Mouse (Mus musculus) testis, adult 2 months (tissue): ENCODE results near the gene Ccdc63. TPM values are rescaled to one million over a fixed set of nuclear protein-coding genes. Genes with fewer than 3 reads are reported as not detected.
A peak's percentile ranks its signal among the peaks of the same experiment; 100 is the strongest.
"Not testable (repeated sequence)": the region's sequence is repeated elsewhere in the genome, so short reads cannot be mapped to it uniquely, and the experiment has no call there.

Experiments used
- H3K27ac ChIP-seq: fragments of 200-500 bp; 2 replicates; pipeline ENCODE4 v1.5.1; 2012; ENCODE audit warnings: low read depth, low read length; ENCODE audit not compliant: control insufficient read depth, insufficient read depth
- H3K27me3 ChIP-seq: fragments of 200-500 bp; 2 replicates; pipeline ENCODE4 v1.6.1; 2012; ENCODE audit warnings: mild to moderate bottlenecking, low read length, moderate library complexity; ENCODE audit not compliant: control insufficient read depth, insufficient read depth
- H3K36me3 ChIP-seq: fragments of 200-500 bp; 2 replicates; pipeline ENCODE4 v1.6.1; 2012; ENCODE audit warnings: mild to moderate bottlenecking, low read length; ENCODE audit not compliant: control insufficient read depth, insufficient read depth
- H3K4me1 ChIP-seq: fragments of 200-500 bp; 2 replicates; pipeline ENCODE4 v1.6.1; 2012; ENCODE audit warnings: low read length; ENCODE audit not compliant: control insufficient read depth, insufficient read depth
- H3K4me3 ChIP-seq: fragments of 200-500 bp; 2 replicates; pipeline ENCODE4 v1.5.1; 2012; ENCODE audit warnings: low read depth, mild to moderate bottlenecking, low read length, moderate library complexity, mixed read lengths; ENCODE audit not compliant: control insufficient read depth
- CTCF ChIP-seq: fragments of 200-500 bp; IDR thresholded peaks from 2 replicates; pipeline ENCODE4 v1.5.1; 2012; ENCODE audit warnings: low read depth, mild to moderate bottlenecking, inconsistent platforms, low read length, moderate library complexity; ENCODE audit not compliant: control insufficient read depth, insufficient read depth, insufficient replicate concordance
- POLR2A ChIP-seq: fragments of 200-500 bp; IDR thresholded peaks from 2 replicates; pipeline ENCODE4 v1.6.1; 2012; ENCODE audit warnings: low read depth, mild to moderate bottlenecking, inconsistent platforms, low read length, moderate library complexity; ENCODE audit not compliant: control insufficient read depth
- polyA plus RNA-seq: library from polyadenylated mRNA; depleted of rRNA; stranded (reverse); fragments of >200 nt; gene quantifications from 2 replicates; pipeline ENCODE4 v1.2.3, GENCODE M21; 2012

The Ccdc63 gene
- polyA plus RNA-seq, 1 experiment = 288 TPM

GRCm38 (mm10) chr5:122146609-122147008 is 6.0 kb upstream of the Ccdc63 start:
- H3K27ac ChIP-seq = no peak overlapping the region
- TF ChIP-seq CTCF (no peak), POLR2A (no peak)
- H3K4me1 ChIP-seq = peaks cover 24% of the 10 kb centered on the region
- H3K36me3 ChIP-seq = no peaks in the 10 kb centered on the region
- no peaks in the 10 kb centered on the region for H3K27me3 ChIP-seq
- H3K4me3 ChIP-seq = no peak overlapping the region; the same call in 1 of the 2 replicates

- TF ChIP-seq CTCF = no peak
- no peak for TF ChIP-seq POLR2A
- Histone ChIP-seq H3K27ac (no peak overlapping the region), H3K4me1 (peaks cover 24% of the 10 kb centered on the region), H3K27me3 (no peaks in the 10 kb centered on the region), H3K4me3 (peak overlapping the region; percentile 0), H3K36me3 (no peaks in the 10 kb centered on the region)
These were observed 5.5 kb upstream of the Ccdc63 start for GRCm38 (mm10) chr5:122146056-122146580.

GRCm38 (mm10) chr5:122145381-122146055 is 4.9 kb upstream of the Ccdc63 start:
- Histone ChIP-seq H3K4me1 (peaks cover 24% of the 10 kb centered on the region), H3K27me3 (no peaks in the 10 kb centered on the region), H3K4me3 (peak overlapping the region; percentile 87), H3K27ac (peak overlapping the region; percentile 94), H3K36me3 (no peaks in the 10 kb centered on the region)
- no peak for TF ChIP-seq CTCF
- TF ChIP-seq POLR2A = 0 out of 2 replicates have a peak, but pooled peaks have one; percentile 37

GRCm38 (mm10) chr5:122144825-122145224 is 4.2 kb upstream of the Ccdc63 start:
- H3K4me1 ChIP-seq = peaks cover 24% of the 10 kb centered on the region
- H3K27me3 ChIP-seq = no peaks in the 10 kb centered on the region
- peak overlapping the region; percentile 94; the same call in 1 of the 2 replicates for H3K27ac ChIP-seq
- peak overlapping the region; percentile 87 for H3K4me3 ChIP-seq
- H3K36me3 ChIP-seq = no peaks in the 10 kb centered on the region
- no peak for TF ChIP-seq POLR2A
- no peak for TF ChIP-seq CTCF

- TF ChIP-seq POLR2A (no peak), CTCF (no peak)
- Histone ChIP-seq H3K4me1 (peaks cover 18% of the 10 kb centered on the region), H3K4me3 (no peak overlapping the region), H3K27ac (no peak overlapping the region), H3K27me3 (no peaks in the 10 kb centered on the region), H3K36me3 (no peaks in the 10 kb centered on the region)
These were observed 2.9 kb upstream of the Ccdc63 start for GRCm38 (mm10) chr5:122143543-122143942.

GRCm38 (mm10) chr5:122142230-122142992 is 1.8 kb upstream of the Ccdc63 start:
- TF ChIP-seq POLR2A (no peak), CTCF (peak; percentile 81)
- no peak overlapping the region for H3K4me3 ChIP-seq
- H3K27me3 ChIP-seq = no peaks in the 10 kb centered on the region
- H3K4me1 ChIP-seq = peaks cover 13% of the 10 kb centered on the region
- no peaks in the 10 kb centered on the region for H3K36me3 ChIP-seq
- H3K27ac ChIP-seq = no peak overlapping the region

- not testable (repeated sequence) for H3K27ac ChIP-seq
These were observed 852 bp downstream of the Ccdc63 start for GRCm38 (mm10) chr5:122139771-122140170.

More at GRCm38 (mm10) chr5:122139771-122140170, 852 bp downstream of the Ccdc63 start:
- not testable (repeated sequence) for H3K4me1 ChIP-seq, H3K4me3 ChIP-seq, H3K27me3 ChIP-seq, H3K36me3 ChIP-seq
